Mouse (Mus musculus): ENCODE results near the gene Aldh5a1. TPM values are rescaled to one million over a fixed set of nuclear protein-coding genes. Genes with fewer than 3 reads are reported as not detected.

The Aldh5a1 gene
- polyA plus RNA-seq, 1 experiment from 2014 or later = 7.1 TPM

GRCm38 (mm10) chr13:24952659-24953058 is 15.2 kb upstream of the Aldh5a1 start:
- no peak for DNase-seq (ENCODE audit: low spot score)
- WGBS = 90% methylated on average over 7 of the region's 7 CpGs
- H3K27me3 ChIP-seq (ENCODE audit: low read depth, poor library complexity, severe bottlenecking) = 0 out of 2 replicates have a peak, but pooled peaks cover 4% of the 10 kb centered on the region
- no peaks in the 10 kb centered on the region for H3K36me3 ChIP-seq
- no peak overlapping the region for H3K4me3 ChIP-seq
- H3K4me1 ChIP-seq = no peaks in the 10 kb centered on the region
- H3K9me3 ChIP-seq (replicated peaks) = no peaks in the 10 kb centered on the region
- no peak overlapping the region for H3K27ac ChIP-seq (replicated peaks)

- Histone ChIP-seq H3K36me3 (no peaks in the 10 kb centered on the region), H3K27ac (replicated peaks) (no peak overlapping the region), H3K4me1 (no peaks in the 10 kb centered on the region), H3K4me3 (no peak overlapping the region), H3K9me3 (replicated peaks) (no peaks in the 10 kb centered on the region), H3K27me3 (ENCODE audit: low read depth, poor library complexity, severe bottlenecking) (no peaks in the 10 kb centered on the region)
- no peak for DNase-seq (ENCODE audit: low spot score)
- 89% methylated on average over 6 of the region's 6 CpGs for WGBS
Measured at GRCm38 (mm10) chr13:24948870-24949269, 11.4 kb upstream of the Aldh5a1 start.

GRCm38 (mm10) chr13:24947158-24947557 is 9.7 kb upstream of the Aldh5a1 start:
- WGBS = 84% methylated on average over 5 of the region's 5 CpGs
- DNase-seq (ENCODE audit: low spot score) = no peak
- Histone ChIP-seq H3K27me3 (ENCODE audit: low read depth, poor library complexity, severe bottlenecking) (no peaks in the 10 kb centered on the region), H3K4me3 (no peak overlapping the region), H3K4me1 (peaks cover 5% of the 10 kb centered on the region; the same call in 1 of the 2 replicates), H3K36me3 (no peaks in the 10 kb centered on the region), H3K27ac (replicated peaks) (no peak overlapping the region), H3K9me3 (replicated peaks) (no peaks in the 10 kb centered on the region)

GRCm38 (mm10) chr13:24945567-24945966 is 8.1 kb upstream of the Aldh5a1 start:
- Histone ChIP-seq H3K9me3 (replicated peaks) (no peaks in the 10 kb centered on the region), H3K4me3 (no peak overlapping the region), H3K27ac (replicated peaks) (no peak overlapping the region), H3K27me3 (ENCODE audit: low read depth, poor library complexity, severe bottlenecking) (no peaks in the 10 kb centered on the region), H3K4me1 (peaks cover 10% of the 10 kb centered on the region), H3K36me3 (no peaks in the 10 kb centered on the region)
- no peak for DNase-seq (ENCODE audit: low spot score)
- WGBS = 33% methylated on average over 4 of the region's 4 CpGs

GRCm38 (mm10) chr13:24943303-24943702 is 5.8 kb upstream of the Aldh5a1 start:
- Histone ChIP-seq H3K36me3 (no peaks in the 10 kb centered on the region), H3K4me1 (peaks cover 11% of the 10 kb centered on the region), H3K27me3 (ENCODE audit: low read depth, poor library complexity, severe bottlenecking) (peaks cover 4% of the 10 kb centered on the region), H3K27ac (replicated peaks) (no peak overlapping the region), H3K4me3 (no peak overlapping the region), H3K9me3 (replicated peaks) (no peaks in the 10 kb centered on the region)
- no peak for DNase-seq (ENCODE audit: low spot score)
- 84% methylated on average over 8 of the region's 8 CpGs for WGBS

- WGBS = 66% methylated on average over 17 of the region's 17 CpGs
- Histone ChIP-seq H3K4me1 (peaks cover 16% of the 10 kb centered on the region), H3K4me3 (no peak within 1 kb of the TSS), H3K36me3 (no peaks in the 10 kb centered on the region), H3K27me3 (ENCODE audit: low read depth, poor library complexity, severe bottlenecking) (peaks cover 10% of the 10 kb centered on the region), H3K9me3 (replicated peaks) (no peaks in the 10 kb centered on the region), H3K27ac (replicated peaks) (no peak within 1 kb of the TSS)
- no peak for DNase-seq (ENCODE audit: low spot score)
Measured at GRCm38 (mm10) chr13:24942512-24943282, 5.2 kb upstream of the Aldh5a1 start, which contains the start of gene Gpld1. Gene Gpld1, plus strand, starts transcription at chr13:24943152.

GRCm38 (mm10) chr13:24939472-24939871 is 2.0 kb upstream of the Aldh5a1 start:
- WGBS = 89% methylated on average over 9 of the region's 9 CpGs
- Histone ChIP-seq H3K27ac (replicated peaks) (no peak overlapping the region), H3K4me1 (peaks cover 28% of the 10 kb centered on the region), H3K9me3 (replicated peaks) (no peaks in the 10 kb centered on the region), H3K4me3 (no peak overlapping the region), H3K27me3 (ENCODE audit: low read depth, poor library complexity, severe bottlenecking) (peaks cover 10% of the 10 kb centered on the region), H3K36me3 (peaks cover 12% of the 10 kb centered on the region; the same call in 1 of the 2 replicates)
- DNase-seq (ENCODE audit: low spot score) = no peak

GRCm38 (mm10) chr13:24938683-24939082 is 1.2 kb upstream of the Aldh5a1 start:
- Histone ChIP-seq H3K36me3 (peaks cover 15% of the 10 kb centered on the region; the same call in 1 of the 2 replicates), H3K9me3 (replicated peaks) (no peaks in the 10 kb centered on the region), H3K4me1 (peaks cover 28% of the 10 kb centered on the region), H3K27ac (replicated peaks) (no peak overlapping the region), H3K27me3 (ENCODE audit: low read depth, poor library complexity, severe bottlenecking) (peaks cover 10% of the 10 kb centered on the region), H3K4me3 (no peak overlapping the region)
- WGBS = 32% methylated on average over 9 of the region's 9 CpGs
- peak; percentile 70 for DNase-seq (ENCODE audit: low spot score)

- Histone ChIP-seq H3K9me3 (replicated peaks) (no peaks in the 10 kb centered on the region), H3K4me1 (peaks cover 27% of the 10 kb centered on the region), H3K27ac (replicated peaks) (peak overlapping the region; percentile 92), H3K27me3 (ENCODE audit: low read depth, poor library complexity, severe bottlenecking) (peaks cover 10% of the 10 kb centered on the region), H3K4me3 (peak overlapping the region; percentile 89), H3K36me3 (peaks cover 15% of the 10 kb centered on the region; the same call in 1 of the 2 replicates)
- 19% methylated on average over 12 of the region's 12 CpGs for WGBS
- DNase-seq (ENCODE audit: low spot score) = no peak
Measured at GRCm38 (mm10) chr13:24937839-24938166, 342 bp upstream of the Aldh5a1 start.

- DNase-seq (ENCODE audit: low spot score) = no peak
- H3K36me3 ChIP-seq = peaks cover 15% of the 10 kb centered on the region; the same call in 1 of the 2 replicates
- H3K27ac ChIP-seq (replicated peaks) = peak overlapping the region; percentile 92; the same call in 1 of the 2 replicates
- WGBS = 64% methylated on average over 5 of the region's 5 CpGs
- H3K9me3 ChIP-seq (replicated peaks) = no peaks in the 10 kb centered on the region
- H3K4me3 ChIP-seq = peak overlapping the region; percentile 89
- peaks cover 10% of the 10 kb centered on the region for H3K27me3 ChIP-seq (ENCODE audit: low read depth, poor library complexity, severe bottlenecking)
- peaks cover 22% of the 10 kb centered on the region for H3K4me1 ChIP-seq
Measured at GRCm38 (mm10) chr13:24936772-24937107, 721 bp downstream of the Aldh5a1 start.

GRCm38 (mm10) chr13:24933199-24933598 is 4.3 kb downstream of the Aldh5a1 start:
- Histone ChIP-seq H3K36me3 (peaks cover 15% of the 10 kb centered on the region; the same call in 1 of the 2 replicates), H3K9me3 (replicated peaks) (no peaks in the 10 kb centered on the region), H3K27ac (replicated peaks) (no peak overlapping the region), H3K4me3 (no peak overlapping the region), H3K27me3 (ENCODE audit: low read depth, poor library complexity, severe bottlenecking) (peaks cover 5% of the 10 kb centered on the region), H3K4me1 (peaks cover 17% of the 10 kb centered on the region)
- 95% methylated on average over 7 of the region's 7 CpGs for WGBS
- no peak for DNase-seq (ENCODE audit: low spot score)

- H3K27me3 ChIP-seq (ENCODE audit: low read depth, poor library complexity, severe bottlenecking) = no peaks in the 10 kb centered on the region
- DNase-seq (ENCODE audit: low spot score) = no peak
- H3K9me3 ChIP-seq (replicated peaks) = no peaks in the 10 kb centered on the region
- no peak overlapping the region for H3K27ac ChIP-seq (replicated peaks)
- H3K4me3 ChIP-seq = no peak overlapping the region
- no peaks in the 10 kb centered on the region for H3K4me1 ChIP-seq
- peaks cover 14% of the 10 kb centered on the region for H3K36me3 ChIP-seq
Measured at GRCm38 (mm10) chr13:24930591-24930990, 6.9 kb downstream of the Aldh5a1 start.

- no peak for DNase-seq (ENCODE audit: low spot score)
- Histone ChIP-seq H3K27ac (replicated peaks) (no peak overlapping the region), H3K4me1 (no peaks in the 10 kb centered on the region), H3K4me3 (no peak overlapping the region), H3K36me3 (peaks cover 45% of the 10 kb centered on the region), H3K27me3 (ENCODE audit: low read depth, poor library complexity, severe bottlenecking) (no peaks in the 10 kb centered on the region), H3K9me3 (replicated peaks) (no peaks in the 10 kb centered on the region)
- 94% methylated on average over 5 of the region's 5 CpGs for WGBS
Measured at GRCm38 (mm10) chr13:24923991-24924390, 13.5 kb downstream of the Aldh5a1 start.
